Mouse (Mus musculus) neural tube, embryonic 10.5 days (tissue): ENCODE data around the gene Tph2.

Experiments
- DNase-seq: peaks from one replicate; pipeline ENCODE4 v3.0.0-alpha.2; 2017; ENCODE audit warnings: low spot score; ENCODE audit errors: extremely low spot score

Tph2 gene

GRCm38 (mm10) chr10:115143641-115144040 is 41.2 kb downstream of the Tph2 start:
- DNase-seq = peak; percentile 42

DNA sequence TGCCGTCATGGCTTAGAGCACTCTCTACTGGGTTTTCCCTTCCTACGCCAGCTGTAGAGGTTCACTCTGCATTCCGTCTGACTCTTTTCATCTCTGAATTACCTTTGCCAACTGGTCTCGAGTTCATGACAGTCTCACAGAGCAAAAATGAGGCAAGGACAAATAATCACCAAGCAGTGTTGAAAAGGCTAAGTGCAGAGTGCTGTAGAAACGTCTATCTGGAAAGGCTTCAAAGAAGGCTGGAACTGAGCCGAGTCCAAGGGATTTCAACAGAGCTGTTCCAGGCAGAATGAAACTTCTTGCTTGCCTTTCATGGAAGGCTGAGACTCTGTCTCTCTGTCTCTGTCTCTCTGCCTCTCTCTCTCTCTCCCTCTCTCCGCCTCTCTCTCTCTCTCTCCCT is 47.8 kb downstream of the Tph2 start:
- no peak for DNase-seq

DNA sequence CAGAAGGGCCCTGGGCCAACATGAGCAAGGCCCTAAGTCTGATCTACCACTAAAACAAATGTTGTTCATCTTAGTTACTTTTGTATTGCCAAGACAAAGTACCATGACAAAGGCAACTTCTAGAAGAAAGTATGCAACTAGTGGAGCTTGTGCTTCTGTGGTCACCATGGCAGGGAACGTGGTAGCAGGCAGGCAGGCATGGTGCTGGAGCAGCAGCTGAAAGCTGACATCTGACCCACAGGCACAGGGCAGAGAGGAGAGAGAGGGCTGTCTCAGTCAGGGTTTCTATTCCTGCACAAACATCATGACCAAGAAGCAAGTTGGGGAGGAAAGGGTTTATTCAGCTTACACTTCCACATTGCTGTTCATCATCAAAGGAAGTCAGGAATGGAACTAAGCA is 56.9 kb downstream of the Tph2 start:
- no peak for DNase-seq

- no peak for DNase-seq
Measured at GRCm38 (mm10) chr10:115125550-115125949, 59.3 kb downstream of the Tph2 start.

DNA sequence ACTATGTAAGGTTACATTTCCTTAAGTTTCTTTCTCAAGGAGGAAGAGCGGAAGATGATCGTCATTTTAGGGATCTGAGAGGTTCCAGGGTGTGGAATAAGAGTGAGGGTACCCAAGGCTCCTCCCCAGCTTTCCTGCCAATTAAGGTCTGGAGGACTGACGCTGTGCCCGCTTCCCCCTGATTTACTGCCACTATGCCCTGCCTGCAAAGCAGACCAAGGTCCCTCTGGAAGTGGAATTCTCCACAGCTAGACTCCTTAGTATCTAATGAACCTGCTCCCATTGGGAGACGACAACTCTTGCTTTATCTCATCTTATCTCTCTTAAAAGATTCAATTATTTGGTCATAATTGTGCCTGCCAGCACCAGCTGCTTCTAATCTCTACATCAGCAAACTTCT is 59.8 kb downstream of the Tph2 start:
- DNase-seq = no peak

- DNase-seq = no peak
Measured at GRCm38 (mm10) chr10:115107666-115108540, 76.9 kb downstream of the Tph2 start.

DNA sequence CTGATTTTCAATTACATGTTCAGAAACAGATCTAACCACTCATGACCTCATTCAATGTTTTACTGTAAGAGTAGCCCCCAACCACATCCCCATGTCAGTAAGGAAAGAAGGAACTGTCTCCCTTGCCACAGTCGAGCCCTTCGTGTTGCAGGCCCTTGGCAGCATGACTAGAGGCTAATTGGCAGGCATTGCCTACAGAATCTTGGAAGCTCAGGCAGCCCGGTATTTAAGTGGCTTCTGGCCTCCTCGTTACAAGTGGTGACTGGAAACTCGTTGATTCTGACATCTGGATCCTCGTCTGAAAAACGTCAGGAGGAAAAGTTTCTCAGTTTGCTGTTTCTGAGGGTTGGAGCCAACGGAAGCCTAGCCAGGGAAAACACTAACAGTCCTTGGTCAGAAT is 80.6 kb downstream of the Tph2 start:
- DNase-seq = no peak

GRCm38 (mm10) chr10:115099890-115100580 is 84.8 kb downstream of the Tph2 start:
- no peak for DNase-seq

DNA sequence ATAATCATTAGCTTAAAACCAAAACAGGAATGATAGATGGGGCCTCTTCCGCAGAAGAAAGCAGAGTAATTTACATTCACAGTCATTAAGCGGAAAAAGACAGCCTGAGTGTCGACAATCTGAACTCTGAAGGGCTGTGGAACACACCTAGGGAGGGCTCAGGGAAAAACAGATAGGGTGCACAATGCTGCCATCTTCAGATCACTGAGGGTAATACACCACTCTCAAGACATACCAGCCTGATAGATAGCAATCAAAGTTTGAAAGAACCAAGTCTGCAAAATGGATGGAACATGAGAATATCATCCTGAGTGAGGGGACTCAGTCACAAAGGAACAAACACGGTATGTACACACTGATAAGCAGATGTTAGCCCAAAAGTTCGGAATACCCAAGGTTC is 87.7 kb downstream of the Tph2 start:
- DNase-seq = peak; percentile 35

DNA sequence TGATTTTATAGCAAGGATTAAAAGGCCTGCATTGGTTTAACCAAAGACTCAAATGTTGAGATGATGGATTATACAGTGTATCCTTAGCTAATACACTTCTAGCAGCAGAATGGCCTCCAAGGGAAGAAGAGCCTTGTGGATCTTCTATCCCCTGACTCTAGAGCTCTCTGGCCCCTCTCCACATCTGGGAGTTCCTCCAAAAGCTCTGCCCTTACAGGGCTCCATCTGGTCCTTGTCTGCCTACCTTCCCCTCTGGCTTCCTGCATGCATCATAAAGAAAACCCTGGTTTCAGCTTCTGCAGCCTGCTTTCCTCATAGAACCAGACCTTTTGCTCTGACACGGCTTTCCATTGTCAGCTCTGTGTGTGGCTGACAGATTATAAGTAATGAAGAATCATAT is 88.6 kb downstream of the Tph2 start:
- no peak for DNase-seq

- no peak for DNase-seq
Measured at GRCm38 (mm10) chr10:115078232-115078631, 106.6 kb downstream of the Tph2 start.

DNA sequence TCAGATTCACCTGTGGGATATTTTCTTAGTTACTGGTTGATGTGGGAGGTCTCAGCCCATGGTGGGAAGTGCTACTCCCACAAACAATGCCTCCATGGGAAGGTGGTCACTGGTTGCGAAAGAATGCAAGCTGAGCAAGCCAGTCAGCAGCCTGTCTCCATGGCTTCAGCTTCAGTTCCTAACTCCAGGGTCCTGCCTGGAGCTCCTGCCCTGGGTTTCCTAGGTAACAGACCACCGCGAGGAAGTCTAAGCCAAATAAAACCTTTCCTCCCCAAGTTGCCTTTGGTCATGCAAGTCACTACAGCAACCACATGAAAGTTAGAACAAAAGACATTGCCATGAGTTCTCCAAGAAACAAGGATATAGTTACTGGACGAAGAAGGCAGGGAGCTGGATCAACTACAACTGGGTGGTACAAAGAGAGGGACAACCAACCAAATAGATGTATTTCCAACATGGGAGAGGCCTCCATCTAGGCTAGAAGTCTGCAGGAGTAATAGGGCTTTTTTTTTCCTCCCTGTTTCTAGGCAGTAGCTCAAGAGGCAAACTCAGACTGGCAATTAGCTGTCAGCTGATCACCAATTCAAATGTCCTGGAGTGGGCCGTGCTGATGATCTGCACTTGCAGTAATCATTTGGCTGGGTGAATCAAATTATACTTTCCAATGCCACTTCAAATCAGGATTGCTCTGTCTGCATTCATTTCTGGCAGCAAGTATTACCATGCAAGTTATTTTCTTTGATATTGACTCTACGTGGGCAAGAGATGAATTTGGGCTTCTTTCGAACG is 115.5 kb downstream of the Tph2 start:
- no peak for DNase-seq

GRCm38 (mm10) chr10:115063936-115064335 is 120.9 kb downstream of the Tph2 start:
- DNase-seq = no peak

DNA sequence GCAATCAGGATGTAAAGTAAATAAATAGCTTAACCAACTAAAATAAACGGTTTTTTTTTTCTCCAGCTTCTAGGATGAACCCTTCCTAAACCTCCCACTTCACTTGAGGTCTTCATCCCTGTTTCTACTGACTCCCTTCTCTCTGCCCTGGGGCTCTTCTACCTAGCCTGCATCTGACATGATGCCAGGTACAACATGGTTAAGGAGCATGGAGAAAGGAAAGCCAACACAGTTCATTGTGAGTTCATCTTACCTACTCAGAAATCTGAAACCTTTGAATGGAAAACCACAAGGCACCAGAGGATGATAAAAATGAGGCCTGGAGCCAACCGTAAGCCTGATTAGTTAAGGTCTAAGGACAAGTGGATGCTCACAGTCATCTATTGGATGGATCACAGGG is 123.3 kb downstream of the Tph2 start:
- no peak for DNase-seq

DNA sequence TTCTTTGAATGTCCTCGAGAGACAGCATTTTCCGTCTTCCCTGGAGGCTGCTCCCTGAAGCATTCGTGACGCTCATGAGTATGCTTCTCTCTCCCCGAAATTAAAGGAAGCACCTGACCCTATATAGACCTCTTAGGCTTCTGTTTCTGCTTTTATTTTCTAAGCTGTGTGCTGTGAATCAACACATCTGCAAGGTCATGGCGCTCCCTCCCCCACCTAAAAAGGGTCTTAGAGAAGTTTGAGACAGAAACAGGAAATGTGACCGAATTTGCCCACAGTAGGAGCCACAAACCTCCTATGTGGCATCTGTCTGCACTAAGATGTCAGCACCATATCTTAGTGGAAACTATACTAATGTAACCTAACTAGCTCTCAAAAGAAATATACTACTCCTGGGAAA is 124.1 kb downstream of the Tph2 start:
- no peak for DNase-seq

DNA sequence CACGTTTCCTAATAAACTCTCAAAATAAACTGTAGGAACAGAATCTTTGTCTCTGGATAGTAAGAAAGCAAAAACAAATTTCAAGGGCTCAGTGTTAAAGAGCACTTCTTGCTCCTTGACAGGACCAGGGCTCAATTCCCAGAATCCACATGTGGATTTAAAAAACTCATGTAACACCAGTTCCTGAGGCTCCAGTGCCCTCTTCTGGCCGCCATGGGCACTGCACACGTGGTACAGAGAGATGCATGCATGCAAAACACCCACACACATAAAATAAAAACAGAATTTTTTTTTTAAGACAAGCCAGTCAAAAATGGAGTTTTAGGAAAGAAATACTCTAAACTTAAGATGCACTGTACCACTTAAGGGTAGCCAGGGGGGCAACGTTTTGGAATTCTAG is 133.2 kb downstream of the Tph2 start:
- DNase-seq = no peak

GRCm38 (mm10) chr10:115050674-115051073 is 134.1 kb downstream of the Tph2 start:
- DNase-seq = no peak

DNA sequence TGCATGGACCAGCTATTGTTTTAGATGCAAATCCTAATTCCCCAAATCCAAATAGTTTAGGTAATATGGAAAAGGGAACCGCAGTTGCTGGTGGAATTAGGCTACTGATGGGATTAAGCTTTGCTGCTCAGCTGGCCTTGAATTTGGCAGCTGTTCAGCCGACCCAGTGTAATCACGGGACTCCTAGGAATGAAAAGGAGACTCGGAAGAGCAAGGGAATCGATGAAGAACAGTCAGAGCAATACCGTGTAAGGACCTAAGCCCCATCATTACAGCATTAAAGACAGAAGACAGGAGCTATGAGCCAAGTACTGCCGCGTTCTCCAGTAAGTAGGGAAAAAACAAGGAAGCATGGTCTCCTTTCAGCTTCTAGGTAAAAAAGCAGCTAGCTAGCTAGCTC is 134.6 kb downstream of the Tph2 start:
- DNase-seq = no peak

DNA sequence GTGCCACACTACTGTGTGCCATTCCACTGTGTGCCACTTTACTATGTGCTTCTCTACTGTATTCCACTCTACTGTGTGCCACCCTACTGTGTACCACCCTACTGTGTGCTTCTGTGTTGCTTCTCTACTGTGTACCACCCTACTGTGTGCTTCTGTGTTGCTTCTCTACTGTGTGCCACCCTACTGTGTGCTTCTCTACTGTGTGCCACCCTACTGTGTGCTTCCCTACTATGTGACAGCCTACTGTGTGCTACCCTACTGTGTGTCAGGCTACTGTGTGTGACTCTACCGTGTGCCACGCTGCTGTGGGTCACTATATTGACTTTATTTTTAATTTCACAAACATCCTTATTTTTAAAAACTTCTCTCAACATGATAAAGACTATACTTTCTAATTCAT is 136.3 kb downstream of the Tph2 start:
- DNase-seq = no peak

- DNase-seq = no peak
Measured at GRCm38 (mm10) chr10:115035748-115036147, 149.1 kb downstream of the Tph2 start.
